Mouse (Mus musculus) heart, embryonic 14.5 days (tissue): Measurements from ENCODE around the gene Emp2. TPM values are rescaled to one million over a fixed set of nuclear protein-coding genes. Genes with fewer than 3 reads are reported as not detected.

Experiments
- ATAC-seq: fragments of 200-750 bp; cut with Nextera tagmentation; 2 replicates; pipeline ENCODE4 v1.8.0; 2017; ENCODE audit warnings: low read depth, moderate TSS enrichment; ENCODE audit not compliant: insufficient number of reproducible peaks, insufficient read depth, low FRiP score
- H3K27ac ChIP-seq, 2 experiments: fragments of 200-500 bp in 1 of 2; fragments of 300-500 bp in 1 of 2; sonication (generic) in 1 of 2; replicated peaks in 1 of 2; 2 replicates each; pipeline ENCODE4 v1.5.1; 2012 to 2014; ENCODE audit warnings: low read depth in 2 of 2, low read length in 2 of 2, control low read depth in 1 of 2, mild to moderate bottlenecking in 1 of 2, mixed read lengths in 1 of 2; ENCODE audit not compliant: control insufficient read depth in 1 of 2, insufficient read depth in 1 of 2
- H3K27me3 ChIP-seq: fragments of 300-500 bp; sonication (generic); 2 replicates; pipeline ENCODE4 v1.6.1; 2014; ENCODE audit warnings: mild to moderate bottlenecking, low read length, control low read depth; ENCODE audit not compliant: control insufficient read depth, insufficient read depth
- H3K36me3 ChIP-seq: fragments of 300-500 bp; sonication (generic); 2 replicates; pipeline ENCODE4 v1.6.1; 2014; ENCODE audit warnings: mild to moderate bottlenecking, control low read depth, low read length, mixed read lengths; ENCODE audit not compliant: control insufficient read depth, insufficient read depth
- H3K4me1 ChIP-seq, 2 experiments: fragments of 200-500 bp in 1 of 2; fragments of 300-500 bp in 1 of 2; sonication (generic) in 1 of 2; 2 replicates each; pipeline ENCODE4 v1.6.1; 2012 to 2014; ENCODE audit warnings: low read length in 2 of 2, control low read depth in 1 of 2, mixed read lengths in 1 of 2; ENCODE audit not compliant: control insufficient read depth in 2 of 2, insufficient read depth in 2 of 2
- H3K4me2 ChIP-seq: fragments of 300-500 bp; sonication (generic); 2 replicates; pipeline ENCODE4 v1.6.1; 2014; ENCODE audit warnings: mild to moderate bottlenecking, low read length
- H3K4me3 ChIP-seq, 2 experiments: fragments of 200-500 bp in 1 of 2; fragments of 300-500 bp in 1 of 2; sonication (generic) in 1 of 2; 2 replicates each; pipeline ENCODE4 v1.5.1; 2012 to 2014; ENCODE audit warnings: low read length in 2 of 2, mild to moderate bottlenecking in 2 of 2, control low read depth in 1 of 2, low read depth in 1 of 2, moderate library complexity in 1 of 2; ENCODE audit not compliant: control insufficient read depth in 1 of 2, insufficient read depth in 1 of 2
- H3K9ac ChIP-seq: fragments of 300-500 bp; sonication (generic); 2 replicates; pipeline ENCODE4 v1.6.1; 2014; ENCODE audit warnings: mild to moderate bottlenecking, low read length
- H3K9me3 ChIP-seq: fragments of 300-500 bp; sonication (generic); 2 replicates; pipeline ENCODE4 v1.6.1; 2016; ENCODE audit warnings: low read length, control low read depth; ENCODE audit not compliant: control insufficient read depth
- WGBS: fragments of 180-500 bp; shearing (Covaris S2); extraction: QIAGEN DNeasy Blood & Tissue Kit; methylation state at CpG from one replicate; pipeline ENCODE4 v1.1.7; 2014; 5-methylcytosine and 5-hydroxymethylcytosine counted together
- polyA plus RNA-seq: library from polyadenylated mRNA; unstranded; fragments of >200 nt; fragmentation: Nextera tagmentation; extraction: Ambion mirVana; gene quantifications from 2 replicates; pipeline ENCODE4 v1.2.1, GENCODE M21; 2014

Emp2 gene
- polyA plus RNA-seq, 1 experiment from 2014 or later: 35.9 TPM

DNA sequence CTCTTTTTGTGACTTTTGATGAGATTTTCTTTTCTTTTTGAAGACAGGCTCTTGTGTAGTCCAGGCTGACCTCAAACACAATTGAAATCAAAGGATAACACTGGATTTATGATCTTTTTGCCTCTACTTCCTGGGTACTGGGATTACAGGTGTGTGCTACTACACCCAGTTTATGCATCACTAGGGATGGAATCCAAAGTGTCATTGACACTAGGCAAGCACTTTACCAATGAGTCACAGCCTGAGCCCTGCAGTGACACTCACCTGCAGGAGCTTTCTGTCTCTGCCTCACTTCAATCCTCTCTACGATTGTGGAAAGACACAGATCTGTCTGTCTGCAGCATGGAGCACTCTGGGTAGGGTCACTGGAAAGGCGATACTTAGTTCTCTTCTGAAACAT is 22.2 kb upstream of the Emp2 start:
- 70% methylated on average over 2 of the region's 2 CpGs for WGBS
- Histone ChIP-seq H3K4me3 (no peak overlapping the region), H3K27ac (no peak overlapping the region), H3K4me2 (no peak overlapping the region), H3K36me3 (no peaks in the 10 kb centered on the region), H3K4me1 (peaks cover 12 to 13% of the 10 kb centered on the region in 2 experiments), H3K9ac (no peak overlapping the region), H3K9me3 (no peaks in the 10 kb centered on the region), H3K27me3 (no peaks in the 10 kb centered on the region)
- ATAC-seq: no peak

DNA sequence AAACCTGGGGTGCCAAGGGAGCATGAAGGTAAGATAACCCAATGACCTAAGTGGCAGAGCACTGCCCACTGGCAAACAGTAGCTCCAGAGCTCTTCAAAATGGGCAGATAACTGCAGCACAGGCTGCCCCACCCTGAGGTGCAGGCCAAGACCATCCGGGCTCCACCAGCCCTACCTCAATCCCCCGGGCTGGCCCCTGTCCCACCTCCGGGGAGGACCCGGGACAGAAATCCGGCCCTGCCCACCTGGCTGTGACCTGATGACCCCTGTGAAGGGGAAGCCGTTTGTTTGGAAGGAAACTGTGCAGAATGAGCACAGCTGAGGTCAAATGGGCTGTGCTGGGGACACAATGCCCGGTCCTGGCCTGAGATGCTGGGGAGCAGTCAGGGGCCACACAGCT is 19.0 kb upstream of the Emp2 start:
- H3K9ac ChIP-seq: no peak overlapping the region
- H3K4me2 ChIP-seq: no peak overlapping the region
- no peaks in the 10 kb centered on the region for H3K27me3 ChIP-seq
- no peak for ATAC-seq
- WGBS: 60% methylated on average over 7 of the region's 7 CpGs
- H3K4me1 ChIP-seq: peaks cover 8% of the 10 kb centered on the region in 2 experiments
- H3K4me3 ChIP-seq: no peak overlapping the region
- no peaks in the 10 kb centered on the region for H3K36me3 ChIP-seq
- H3K27ac ChIP-seq: no peak overlapping the region
- H3K9me3 ChIP-seq: no peaks in the 10 kb centered on the region

DNA sequence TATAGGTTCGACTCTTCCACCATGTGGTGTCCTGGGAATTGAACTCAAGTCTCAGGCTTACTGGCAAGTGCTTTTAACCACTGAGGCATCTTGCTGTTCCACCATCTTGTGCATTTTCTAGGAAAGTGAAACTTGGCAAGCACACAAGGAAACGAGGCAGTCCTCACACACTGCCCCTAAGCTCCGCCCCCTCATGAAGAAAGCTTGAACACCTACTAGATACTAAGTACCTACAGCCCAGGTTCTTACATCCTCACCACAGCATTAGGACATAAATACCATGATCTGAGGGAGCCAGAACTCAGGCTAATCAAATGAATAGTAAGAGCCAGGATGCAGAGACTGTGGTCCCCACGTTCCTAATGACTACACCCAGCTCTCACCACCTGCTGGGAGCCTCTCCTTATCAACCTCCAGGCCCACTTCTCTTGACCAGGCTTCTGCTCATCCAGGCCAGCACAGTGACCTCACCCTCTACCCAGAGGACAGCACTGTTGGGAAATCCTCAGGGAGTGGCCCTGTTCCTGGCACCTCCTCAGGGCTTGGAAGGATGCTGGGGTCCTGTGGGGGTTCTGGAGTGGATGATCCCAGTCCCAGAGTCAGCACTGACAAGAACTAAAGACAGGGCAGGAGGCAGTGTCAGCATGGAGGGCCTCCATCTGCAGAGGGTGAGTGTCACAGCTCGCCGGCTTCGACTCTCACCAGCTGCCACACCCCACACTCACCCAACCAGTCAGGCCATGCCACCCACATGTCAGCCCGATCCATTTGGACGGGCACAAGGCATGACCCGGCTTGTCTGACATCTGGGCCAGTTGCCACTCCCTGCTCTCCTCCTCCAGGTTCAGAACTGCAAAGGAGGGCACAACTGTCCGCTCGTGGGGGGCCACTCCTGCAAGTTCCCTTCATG is 17.1 kb upstream of the Emp2 start:
- H3K36me3 ChIP-seq: no peaks in the 10 kb centered on the region
- 73% methylated on average over 12 of the region's 12 CpGs for WGBS
- no peaks in the 10 kb centered on the region for H3K9me3 ChIP-seq
- no peak overlapping the region for H3K27ac ChIP-seq
- H3K9ac ChIP-seq: no peak overlapping the region
- ATAC-seq: no peak
- no peaks in the 10 kb centered on the region for H3K4me1 ChIP-seq
- no peaks in the 10 kb centered on the region for H3K27me3 ChIP-seq
- H3K4me3 ChIP-seq: no peak overlapping the region
- no peak overlapping the region for H3K4me2 ChIP-seq

DNA sequence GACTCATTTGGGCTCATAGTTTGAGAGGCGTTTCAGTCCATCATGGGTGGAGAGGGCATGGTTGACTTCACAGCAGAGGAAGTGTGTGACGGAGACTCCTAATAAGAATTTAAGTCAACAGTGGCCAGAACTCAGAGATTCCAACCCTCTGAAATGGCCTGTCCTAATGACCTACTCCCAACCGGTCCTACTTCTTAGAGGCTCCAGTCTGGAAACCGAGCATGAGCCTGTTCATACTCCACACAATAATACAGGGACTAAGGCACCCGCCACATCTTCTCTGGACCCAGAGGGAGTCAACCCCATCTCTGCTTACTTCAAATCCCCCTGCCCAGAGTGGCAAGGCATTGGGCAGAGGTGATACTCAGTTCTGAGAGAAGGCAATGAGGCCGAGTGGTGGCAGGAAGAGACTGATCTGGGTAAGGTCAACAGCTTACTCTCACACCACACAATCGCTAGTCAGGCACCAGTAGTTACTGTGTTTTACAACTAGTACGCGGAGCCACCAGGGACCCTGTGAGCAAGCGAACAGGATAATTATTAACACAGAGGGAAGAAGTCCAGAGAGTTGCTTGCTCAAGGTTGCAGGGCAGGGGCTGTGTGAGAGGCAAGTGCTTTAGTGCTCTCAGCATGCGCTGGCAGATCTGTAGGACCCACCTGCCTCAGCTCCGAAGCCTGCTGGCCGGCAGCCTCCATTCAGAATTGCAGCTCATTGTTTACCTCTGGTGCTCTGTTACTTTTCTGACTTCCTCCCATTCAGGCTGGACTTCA is 14.0 kb upstream of the Emp2 start:
- no peak overlapping the region for H3K4me3 ChIP-seq
- whole genome bisulfite sequencing: 69% methylated on average over 13 of the region's 13 CpGs
- H3K4me2 ChIP-seq: no peak overlapping the region
- no peaks in the 10 kb centered on the region for H3K27me3 ChIP-seq
- H3K4me1 ChIP-seq: no peaks in the 10 kb centered on the region
- H3K9ac ChIP-seq: no peak overlapping the region
- H3K36me3 ChIP-seq: no peaks in the 10 kb centered on the region
- H3K9me3 ChIP-seq: no peaks in the 10 kb centered on the region
- no peak overlapping the region for H3K27ac ChIP-seq
- ATAC-seq: no peak

DNA sequence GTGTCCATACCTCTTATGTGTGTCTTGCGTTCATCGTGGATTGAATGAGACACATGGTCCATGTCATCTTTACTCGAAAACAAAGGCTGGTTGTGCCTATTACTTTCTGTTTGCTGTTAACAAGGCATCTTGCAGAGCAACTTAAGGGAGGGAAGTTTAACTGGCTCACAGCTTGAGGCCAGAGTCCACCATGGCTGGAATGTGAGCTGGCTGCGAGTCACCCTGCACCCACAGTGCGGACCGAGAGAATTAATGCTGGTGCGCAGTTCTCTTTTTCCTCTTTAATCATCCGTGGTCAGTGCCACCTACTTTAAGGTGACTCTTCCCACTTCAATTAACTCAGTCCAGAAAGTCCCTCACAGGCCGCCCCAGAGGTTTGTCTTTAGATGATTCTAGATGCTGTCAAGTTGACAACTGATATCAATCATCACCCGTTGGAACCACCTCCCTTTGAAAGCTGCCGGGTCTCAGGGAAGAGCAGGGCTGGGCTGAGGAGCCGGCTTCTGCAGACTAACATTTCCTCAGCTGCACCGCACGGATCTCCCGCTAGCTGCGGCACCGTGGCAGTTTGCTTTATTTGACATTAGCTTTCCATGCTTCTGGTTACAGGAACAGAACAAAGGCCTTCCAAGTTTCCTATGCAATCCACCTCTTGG is 6.3 kb upstream of the Emp2 start:
- Histone ChIP-seq H3K27ac (no peak overlapping the region), H3K4me2 (no peak overlapping the region), H3K9me3 (no peaks in the 10 kb centered on the region), H3K9ac (no peak overlapping the region), H3K4me3 (no peak overlapping the region), H3K36me3 (no peaks in the 10 kb centered on the region), H3K4me1 (no peaks in the 10 kb centered on the region; a peak in 2 of 4 replicates), H3K27me3 (no peaks in the 10 kb centered on the region)
- WGBS: 35% methylated on average over 17 of the region's 17 CpGs
- ATAC-seq: no peak

DNA sequence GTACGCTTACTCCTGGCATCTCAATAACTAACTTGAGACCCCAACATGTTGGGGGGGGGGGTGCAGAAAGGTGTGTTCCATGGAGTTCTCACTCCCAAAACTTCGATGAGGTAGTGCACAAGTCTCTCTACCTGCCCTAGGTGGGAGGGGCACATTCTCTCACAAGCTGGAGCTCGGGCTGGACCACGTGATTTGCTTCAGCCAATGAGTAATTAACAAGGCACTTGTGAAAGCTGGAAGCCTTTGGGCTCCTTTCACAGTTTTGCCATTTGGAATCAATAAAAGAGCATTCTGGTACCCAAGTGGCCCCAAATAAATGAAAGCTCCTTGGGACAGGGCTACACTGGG is 3.4 kb upstream of the Emp2 start:
- Histone ChIP-seq H3K9me3 (no peaks in the 10 kb centered on the region), H3K4me2 (no peak overlapping the region), H3K9ac (no peak overlapping the region), H3K4me1 (peaks cover 8 to 9% of the 10 kb centered on the region in 2 experiments), H3K27me3 (no peaks in the 10 kb centered on the region), H3K36me3 (no peaks in the 10 kb centered on the region), H3K27ac (no peak overlapping the region), H3K4me3 (no peak overlapping the region)
- no peak for ATAC-seq
- WGBS: 61% methylated on average over 4 of the region's 4 CpGs

DNA sequence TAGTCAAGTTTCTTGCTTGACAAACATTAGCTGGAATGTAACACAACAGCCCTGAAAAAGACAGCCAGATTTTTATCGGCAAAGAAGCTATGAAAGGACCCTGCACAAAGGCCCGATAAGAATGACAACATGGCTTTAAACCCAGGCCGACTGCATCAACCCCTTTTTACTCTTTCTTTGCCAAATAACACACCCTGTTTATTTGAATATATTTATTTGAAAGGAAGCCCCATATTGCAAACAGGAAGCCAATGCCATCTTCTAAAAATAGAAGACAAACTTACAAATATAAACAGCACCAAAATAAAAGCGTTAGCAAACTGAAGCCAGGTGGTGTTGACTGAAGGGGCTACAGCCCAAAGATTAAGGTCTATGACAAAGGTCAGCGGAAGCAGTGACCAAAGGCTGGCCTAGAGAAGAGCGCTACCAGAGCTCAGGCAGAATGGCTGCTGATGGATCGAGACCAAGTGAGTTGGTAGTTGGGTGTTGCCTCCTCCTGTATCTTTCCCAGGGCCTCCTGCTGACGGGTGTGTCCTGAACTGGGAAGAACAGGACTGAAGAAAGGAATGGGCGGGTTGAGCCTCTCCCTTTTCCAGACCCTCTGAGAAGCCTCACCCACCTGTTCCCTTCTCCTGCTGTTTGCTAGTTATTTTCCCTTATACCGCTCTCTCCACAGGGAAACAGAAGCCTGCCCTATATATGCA is 2.9 kb upstream of the Emp2 start:
- Histone ChIP-seq H3K4me2 (no peak overlapping the region), H3K9me3 (no peaks in the 10 kb centered on the region), H3K4me3 (no peak overlapping the region), H3K9ac (no peak overlapping the region), H3K4me1 (peaks cover 9 to 14% of the 10 kb centered on the region in 2 experiments), H3K27me3 (no peaks in the 10 kb centered on the region), H3K27ac (no peak overlapping the region), H3K36me3 (no peaks in the 10 kb centered on the region)
- WGBS: 74% methylated on average over 10 of the region's 10 CpGs
- ATAC-seq: no peak
